In genomic region chr7:143008370-143008926, GRCm38 (mm10) we compare ENCODE assay signal across 7 mouse cellular contexts. TPM values are rescaled to one million over a fixed set of nuclear protein-coding genes. Genes with fewer than 3 reads are reported as not detected.
DNase-seq lines count a peak whose midpoint lies in the region; ATAC-seq and TF ChIP-seq lines count a peak whose summit lies in the region.

No protein-coding gene starts in this region.

- TF ChIP-seq CTCF in heart, adult 2 months (IDR thresholded peaks at IDR 0.05): peak; percentile 1; the same call in 1 of the 2 replicates
- 0 out of 2 replicates have a peak, but pooled peaks have one; percentile 8 for TF ChIP-seq CTCF in kidney, adult 2 months (conservative IDR thresholded peaks at IDR 0.05; ENCODE audit: insufficient read depth, insufficient read length, low read depth, low read length)

- TF ChIP-seq POLR2A in heart, adult 2 months (IDR thresholded peaks at IDR 0.05; ENCODE audit: insufficient read depth, low read depth, low read length): peak; percentile 44; the same call in 1 of the 2 replicates
- no peak for TF ChIP-seq POLR2A in kidney, adult 2 months (IDR thresholded peaks at IDR 0.05; ENCODE audit: low read depth, low read length)

- H3K4me2 ChIP-seq in lung, embryonic 15.5 days: peak overlapping the region; percentile 40

- peak overlapping the region; percentile 18 to 40; a peak in 3 of 4 replicates for H3K4me3 ChIP-seq in ES-E14 (ENCODE audit: insufficient read depth in 1 of 2, low read depth in 1 of 2, low read length in 2 of 2, poor library complexity in 1 of 2, severe bottlenecking in 1 of 2)
- H3K4me3 ChIP-seq in heart, adult 2 months: peak overlapping the region; percentile 40
- H3K4me3 ChIP-seq in kidney, adult 2 months (ENCODE audit: insufficient read depth, low read depth, low read length): 0 out of 2 replicates have a peak overlapping the region, but pooled peaks have one; percentile 4
- 0 out of 2 replicates have a peak overlapping the region, but pooled peaks have one; percentile 3 for H3K4me3 ChIP-seq in lung, embryonic 15.5 days

- no peaks in the 10 kb centered on the region for H3K27me3 ChIP-seq in heart, adult 2 months (ENCODE audit: control insufficient read depth, insufficient read depth, low read length)
- H3K27me3 ChIP-seq in kidney, adult 2 months (replicated peaks; ENCODE audit: control insufficient read depth, insufficient read depth, low read length): no peaks in the 10 kb centered on the region
- H3K27me3 ChIP-seq in lung, embryonic 15.5 days: no peaks in the 10 kb centered on the region

- H3K9ac ChIP-seq in ES-E14 (ENCODE audit: insufficient read depth, low read depth, low read length, poor library complexity, severe bottlenecking): peak overlapping the region; percentile 65
- peak overlapping the region; percentile 19 for H3K9ac ChIP-seq in heart, adult 2 months (ENCODE audit: low read depth, low read length)
- no peak overlapping the region for H3K9ac ChIP-seq in lung, embryonic 15.5 days

- H3K9me3 ChIP-seq in ES-E14 (ENCODE audit: control insufficient read depth, insufficient read depth, low read depth, low read length): no peaks in the 10 kb centered on the region
- H3K9me3 ChIP-seq in lung, embryonic 15.5 days: no peaks in the 10 kb centered on the region

- intact Hi-C loops in heart, adult 2 months (cut with DNase I): loop anchor here (1.0 to 5.0 kb wide), 7 partner anchors 34 to 459 kb away; partner anchors contain the start of gene Tssc4

- 16% methylated on average over 8 of the region's 8 CpGs for WGBS in heart, adult 2 months
- 40% methylated on average over 8 of the region's 8 CpGs for WGBS in kidney, adult 2 months
- 26% methylated on average over 8 of the region's 8 CpGs for WGBS in lung, embryonic 15.5 days

- TF ChIP-seq EP300 in heart, adult 2 months (IDR thresholded peaks at IDR 0.05; ENCODE audit: insufficient read depth, low read depth, low read length): peak; percentile 78; the same call in 1 of the 2 replicates

- in situ Hi-C loops in ES-E14 (cut with MboI; ENCODE audit: low sequenced_read_pairs in 2 of 2, unreplicated experiment in 2 of 2): no loop called here

- H3K4me1 ChIP-seq in ES-E14 (ENCODE audit: control insufficient read depth in 2 of 2, insufficient read depth in 2 of 2, low read length in 2 of 2, poor library complexity in 1 of 2): peaks cover 9 to 46% of the 10 kb centered on the region in 2 experiments
- H3K4me1 ChIP-seq in heart, adult 2 months (ENCODE audit: control insufficient read depth, insufficient read depth, low read length): peaks cover 13% of the 10 kb centered on the region
- H3K4me1 ChIP-seq in kidney, adult 2 months (ENCODE audit: control insufficient read depth, insufficient read depth, low read length): peaks cover 11% of the 10 kb centered on the region
- H3K4me1 ChIP-seq in lung, embryonic 15.5 days: peaks cover 73% of the 10 kb centered on the region

- 0 out of 2 replicates have a peak, but pooled peaks have one; percentile 1 for ATAC-seq in common myeloid progenitor, adult 5-6 weeks (replicated peaks; ENCODE audit: low read depth, poor library complexity, severe bottlenecking)
- ATAC-seq in lung, embryonic 15.5 days (ENCODE audit: borderline replicate concordance, extremely low read depth, low FRiP score, low TSS enrichment): peak; percentile 55
- no peak for ATAC-seq in megakaryocyte-erythroid progenitor cell, adult 5-6 weeks (replicated peaks; ENCODE audit: low FRiP score, low TSS enrichment, poor library complexity, severe bottlenecking)

- DNase-seq in ES-E14 (ENCODE audit: low read depth, low spot score): no peak
- DNase-seq in heart, adult 2 months: peak in 1 of 2 experiments; percentile 81
- DNase-seq in kidney, adult 2 months: peak; percentile 87
- peak; percentile 62 for DNase-seq in skeletal muscle tissue, adult 2 months (ENCODE audit: low read depth, low spot score)

- H3K79me2 ChIP-seq in heart, adult 2 months (replicated peaks; ENCODE audit: control insufficient read depth, insufficient read depth, low read length): no peaks in the 10 kb centered on the region

- H3K27ac ChIP-seq in ES-E14 (ENCODE audit: insufficient read depth, low read depth, low read length, poor library complexity, severe bottlenecking): peak overlapping the region; percentile 57; the same call in 1 of the 2 replicates
- peak overlapping the region; percentile 85 for H3K27ac ChIP-seq in heart, adult 2 months
- H3K27ac ChIP-seq in kidney, adult 2 months (ENCODE audit: insufficient read depth, low read depth, low read length): peak overlapping the region; percentile 95
- peak overlapping the region; percentile 98 for H3K27ac ChIP-seq in lung, embryonic 15.5 days

- H3K36me3 ChIP-seq in ES-E14 (ENCODE audit: control insufficient read depth, insufficient read depth, low read length, poor library complexity, severe bottlenecking): no peaks in the 10 kb centered on the region
- no peaks in the 10 kb centered on the region for H3K36me3 ChIP-seq in heart, adult 2 months (ENCODE audit: control insufficient read depth, insufficient read depth, low read length)
- H3K36me3 ChIP-seq in kidney, adult 2 months (ENCODE audit: control insufficient read depth, insufficient read depth, low read length): no peaks in the 10 kb centered on the region
- H3K36me3 ChIP-seq in lung, embryonic 15.5 days: no peaks in the 10 kb centered on the region

TF ChIP-seq in ES-E14, 5 proteins besides CTCF, POLR2A, EP300 and RAD21:
- no peak for TF ChIP-seq HCFC1 (IDR thresholded peaks at IDR 0.05; ENCODE audit: borderline replicate concordance, insufficient read depth, low read length)
- no peak for TF ChIP-seq ZC3H11A (IDR thresholded peaks at IDR 0.05; ENCODE audit: borderline replicate concordance, low read depth, low read length)
- no peak for TF ChIP-seq ZNF384 (IDR thresholded peaks at IDR 0.05; ENCODE audit: low read depth, low read length)
- no peak for TF ChIP-seq CHD2 (IDR thresholded peaks at IDR 0.05; ENCODE audit: low read depth, low read length)
- no peak for TF ChIP-seq MAFK (IDR thresholded peaks at IDR 0.05; ENCODE audit: insufficient read depth, low read depth, low read length)

RNA-seq across cellular contexts. Expression of gene Tspan32, which starts 3.6 kb away (rescaled TPM):
- total RNA-seq in ES-E14 (2012; rRNA removed): 2.4 and 4.3 TPM in 2 replicates
- total RNA-seq in common myeloid progenitor, adult 5-6 weeks (2017): 115 and 119 TPM in 2 replicates
- total RNA-seq in heart, adult 2 months (2021): 1 to 10 TPM in 1 of 2 experiments, under 1 TPM in 1; 0.44 to 1.3 TPM
- polyA plus RNA-seq in heart, adult 2 months (2012; rRNA removed): 1.8 and 1.9 TPM in 2 replicates
- polyA plus RNA-seq in kidney, adult 2 months (2012; rRNA removed): 0.99 and 5.1 TPM in 2 replicates
- polyA plus RNA-seq in lung, embryonic 15.5 days (2015; fragmentation: Nextera tagmentation; extraction: Ambion mirVana): 1.9 and 2.8 TPM in 2 replicates
- 163 and 191 TPM in 2 replicates for total RNA-seq in megakaryocyte-erythroid progenitor cell, adult 5-6 weeks (2014; fragmentation: Nextera tagmentation)
- total RNA-seq in megakaryocyte-erythroid progenitor cell, adult 5-6 weeks (2017): 94.2 and 132 TPM in 2 replicates

RNA-seq across cellular contexts. Expression of gene Ascl2, which starts 39.4 kb away (rescaled TPM):
- total RNA-seq in ES-E14 (2012; rRNA removed): 5.4 and 7.5 TPM in 2 replicates
- 0.27 TPM in 1 of 2 replicates, not detected in the other for total RNA-seq in common myeloid progenitor, adult 5-6 weeks (2017)
- not detected for total RNA-seq in heart, adult 2 months (2021)
- 0.08 TPM in 1 of 2 replicates, not detected in the other for polyA plus RNA-seq in heart, adult 2 months (2012; rRNA removed)
- 0.11 and 0.30 TPM in 2 replicates for polyA plus RNA-seq in kidney, adult 2 months (2012; rRNA removed)
- polyA plus RNA-seq in lung, embryonic 15.5 days (2015; fragmentation: Nextera tagmentation; extraction: Ambion mirVana): 3.4 and 3.5 TPM in 2 replicates
- not detected in 2 replicates for total RNA-seq in megakaryocyte-erythroid progenitor cell, adult 5-6 weeks (2014; fragmentation: Nextera tagmentation)
- 0.99 TPM in 1 of 2 replicates, not detected in the other for total RNA-seq in megakaryocyte-erythroid progenitor cell, adult 5-6 weeks (2017)

RNA-seq across cellular contexts. Expression of gene Cd81, which starts 44.1 kb away (rescaled TPM):
- total RNA-seq in ES-E14 (2012; rRNA removed): 403 and 951 TPM in 2 replicates
- total RNA-seq in common myeloid progenitor, adult 5-6 weeks (2017): 187 and 210 TPM in 2 replicates
- total RNA-seq in heart, adult 2 months (2021): 100 to 1,000 TPM; 424 to 434 TPM
- 641 and 822 TPM in 2 replicates for polyA plus RNA-seq in heart, adult 2 months (2012; rRNA removed)
- polyA plus RNA-seq in kidney, adult 2 months (2012; rRNA removed): 801 and 824 TPM in 2 replicates
- 694 and 720 TPM in 2 replicates for polyA plus RNA-seq in lung, embryonic 15.5 days (2015; fragmentation: Nextera tagmentation; extraction: Ambion mirVana)
- 194 and 203 TPM in 2 replicates for total RNA-seq in megakaryocyte-erythroid progenitor cell, adult 5-6 weeks (2014; fragmentation: Nextera tagmentation)
- 214 and 238 TPM in 2 replicates for total RNA-seq in megakaryocyte-erythroid progenitor cell, adult 5-6 weeks (2017)

Comparison
In these comparisons a context has a peak if more than half of its experiments do, and no peak if none do; other contexts are left out.
1. RNA of gene Tspan32, which starts 3.6 kb away (total RNA-seq): 94.2 to 191 TPM in megakaryocyte-erythroid progenitor cell, adult 5-6 weeks and 115 to 119 TPM in common myeloid progenitor, adult 5-6 weeks; 2.4 to 4.3 TPM in ES-E14 and 0.44 to 1.3 TPM in heart, adult 2 months; every median in the first group is over 10 times any median in the second.
2. Peak in every context shown above with its lines, with median percentiles within 50 percentile points of each other: H3K27ac ChIP-seq and H3K4me3 ChIP-seq.